Mouse (Mus musculus) heart, postnatal 0 days (tissue): ENCODE results near the gene Kif23.
A peak's percentile ranks its signal among the peaks of the same experiment; 100 is the strongest.

Source experiments
- CTCF ChIP-seq: IDR thresholded peaks from 2 replicates; pipeline ENCODE4 v1.5.1; 2016; ENCODE audit warnings: antibody characterized with exemption, control low read depth, low read depth
- EP300 ChIP-seq: IDR thresholded peaks from 2 replicates; pipeline ENCODE4 v1.6.1; 2016; ENCODE audit warnings: antibody characterized with exemption, low read depth

DNA sequence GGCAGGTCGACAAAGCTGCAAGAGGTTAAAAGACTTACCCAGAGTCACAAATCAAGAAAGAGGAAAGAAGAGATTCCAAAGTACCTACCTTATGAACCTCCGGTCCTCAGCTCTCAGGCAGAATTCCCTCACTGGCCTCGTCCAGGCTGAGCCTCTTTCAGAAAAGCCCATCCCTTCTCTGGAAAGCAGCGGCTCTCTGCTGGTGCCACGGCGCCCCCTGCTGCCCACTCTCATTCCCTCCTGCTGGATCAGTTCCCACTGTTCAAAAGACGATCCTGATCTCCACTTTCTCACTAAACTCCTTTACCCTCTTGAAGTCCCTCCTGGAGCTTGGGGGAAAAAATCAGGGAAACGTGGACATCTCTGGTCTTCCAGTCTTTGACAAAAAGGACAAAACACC, 48.2 kb downstream of the Kif23 start:
- peak; percentile 79 for TF ChIP-seq CTCF
- no peak for TF ChIP-seq EP300
